Mouse (Mus musculus): ENCODE results near the gene Dnah2. TPM values are rescaled to one million over a fixed set of nuclear protein-coding genes. Genes with fewer than 3 reads are reported as not detected.

The Dnah2 gene
- polyA plus RNA-seq, 1 experiment, result 1.2 TPM

DNA sequence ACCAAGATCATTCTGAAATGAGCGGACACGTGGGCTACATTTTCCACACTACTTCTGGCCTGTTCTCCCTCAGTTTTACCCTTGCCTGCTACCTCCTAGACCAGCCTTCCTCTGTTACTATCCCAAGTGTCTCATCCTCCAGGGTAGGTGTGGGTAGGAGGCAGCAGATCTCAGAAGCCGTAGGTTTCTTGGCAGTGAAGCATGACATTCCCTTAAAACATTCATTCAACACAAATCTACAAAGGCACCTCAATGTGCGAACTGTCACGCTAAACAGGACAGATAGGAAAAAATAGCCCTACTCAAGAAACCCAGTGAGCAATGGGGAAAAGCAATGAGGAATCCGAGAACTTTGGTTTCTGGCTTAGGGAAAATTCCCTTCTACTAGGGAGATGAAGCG is 136.4 kb downstream of the Dnah2 start:
- Histone ChIP-seq H3K27me3 (ENCODE audit: control insufficient read depth, insufficient read depth, low read length, poor library complexity, severe bottlenecking) (no peaks in the 10 kb centered on the region), H3K4me1 (ENCODE audit: control insufficient read depth, insufficient read depth, low read length) (peaks cover 10% of the 10 kb centered on the region), H3K9ac (ENCODE audit: low read depth, poor library complexity, severe bottlenecking) (peak overlapping the region; percentile 78), H3K36me3 (ENCODE audit: control insufficient read depth, insufficient read depth, low read length, poor library complexity, severe bottlenecking) (no peaks in the 10 kb centered on the region), H3K4me3 (ENCODE audit: low read depth, low read length) (no peak overlapping the region), H3K27ac (ENCODE audit: insufficient read depth, low read length) (no peak overlapping the region), H3K9me3 (replicated peaks; ENCODE audit: control insufficient read depth, insufficient read depth, low read length, poor library complexity, severe bottlenecking) (no peaks in the 10 kb centered on the region)
- TF ChIP-seq EP300 (IDR thresholded peaks at IDR 0.05; ENCODE audit: insufficient read depth, low read depth, low read length), result no peak
- no peak for TF ChIP-seq CTCF (IDR thresholded peaks at IDR 0.05; ENCODE audit: low read depth, low read length)
- no peak for TF ChIP-seq POLR2A (IDR thresholded peaks at IDR 0.05; ENCODE audit: insufficient read depth, low read length)

DNA sequence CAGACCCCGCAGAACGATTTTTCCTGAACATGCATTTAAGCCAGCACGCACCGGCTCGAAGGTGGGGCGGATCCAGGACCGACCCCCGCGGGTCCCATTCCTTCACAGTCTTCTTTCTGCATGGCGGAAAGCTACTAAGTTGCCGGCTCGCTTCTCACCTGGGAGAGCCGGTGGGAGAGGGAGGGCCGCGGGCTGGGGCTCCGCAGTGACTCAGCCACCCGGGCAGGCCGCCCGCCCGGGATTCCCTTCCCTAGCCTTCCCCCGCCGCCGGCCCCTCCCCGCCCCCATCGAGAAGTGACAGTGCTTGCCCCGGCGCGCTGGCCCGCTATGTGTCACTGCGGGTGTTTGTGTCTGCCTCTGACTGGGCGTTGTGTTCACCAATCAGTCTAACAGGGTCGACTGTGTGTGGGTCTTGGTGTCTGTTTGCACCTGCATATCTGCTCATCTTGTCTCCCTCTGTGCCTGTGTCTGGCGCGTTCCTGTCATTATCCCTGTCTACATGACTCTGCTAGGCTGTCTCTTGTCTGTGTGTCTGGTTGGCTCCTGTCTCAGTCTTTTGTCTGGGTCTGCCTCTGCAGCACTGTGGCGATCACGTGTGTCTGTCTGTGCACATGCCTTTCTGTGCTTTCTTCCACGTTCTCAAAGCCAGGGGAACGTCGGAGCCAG is 137.2 kb downstream of the Dnah2 start:
- peaks cover 10% of the 10 kb centered on the region for H3K4me1 ChIP-seq (ENCODE audit: control insufficient read depth, insufficient read depth, low read length)
- H3K9ac ChIP-seq (ENCODE audit: low read depth, poor library complexity, severe bottlenecking), result peak overlapping the region; percentile 78
- no peaks in the 10 kb centered on the region for H3K9me3 ChIP-seq (replicated peaks; ENCODE audit: control insufficient read depth, insufficient read depth, low read length, poor library complexity, severe bottlenecking)
- H3K36me3 ChIP-seq (ENCODE audit: control insufficient read depth, insufficient read depth, low read length, poor library complexity, severe bottlenecking), result no peaks in the 10 kb centered on the region
- no peaks in the 10 kb centered on the region for H3K27me3 ChIP-seq (ENCODE audit: control insufficient read depth, insufficient read depth, low read length, poor library complexity, severe bottlenecking)
- peak overlapping the region; percentile 83 for H3K4me3 ChIP-seq (ENCODE audit: low read depth, low read length)
- no peak for TF ChIP-seq POLR2A (IDR thresholded peaks at IDR 0.05; ENCODE audit: insufficient read depth, low read length)
- TF ChIP-seq EP300 (IDR thresholded peaks at IDR 0.05; ENCODE audit: insufficient read depth, low read depth, low read length), result 0 out of 2 replicates have a peak, but pooled peaks have one; percentile 30
- no peak for TF ChIP-seq CTCF (IDR thresholded peaks at IDR 0.05; ENCODE audit: low read depth, low read length)
- peak overlapping the region; percentile 3 for H3K27ac ChIP-seq (ENCODE audit: insufficient read depth, low read length)

DNA sequence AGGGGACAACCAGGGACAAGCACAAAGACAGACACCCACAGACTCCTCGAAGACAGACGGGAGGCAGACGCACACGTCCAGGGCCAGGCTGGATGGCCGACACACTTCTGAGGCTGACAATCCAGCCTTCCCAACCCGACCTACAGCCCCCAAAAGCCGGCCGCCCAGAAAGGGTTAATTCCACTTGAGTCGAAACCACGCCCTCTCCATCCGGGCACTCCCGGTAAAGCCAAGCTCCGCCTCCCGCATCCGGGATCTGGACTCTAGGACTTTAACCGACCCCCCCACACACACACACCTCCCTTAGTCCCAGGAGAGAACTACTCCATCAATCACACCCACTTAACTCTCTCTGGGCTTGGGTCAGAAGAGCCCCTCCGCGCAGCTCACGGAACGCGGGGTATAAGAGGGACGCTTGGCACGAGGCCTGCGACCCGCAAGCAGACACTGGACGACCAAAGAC is 137.8 kb downstream of the Dnah2 start:
- no peaks in the 10 kb centered on the region for H3K36me3 ChIP-seq (ENCODE audit: control insufficient read depth, insufficient read depth, low read length, poor library complexity, severe bottlenecking)
- TF ChIP-seq CTCF (IDR thresholded peaks at IDR 0.05; ENCODE audit: low read depth, low read length) (no peak), POLR2A (IDR thresholded peaks at IDR 0.05; ENCODE audit: insufficient read depth, low read length) (peak; percentile 31), EP300 (IDR thresholded peaks at IDR 0.05; ENCODE audit: insufficient read depth, low read depth, low read length) (0 out of 2 replicates have a peak, but pooled peaks have one; percentile 27)
- H3K4me1 ChIP-seq (ENCODE audit: control insufficient read depth, insufficient read depth, low read length), result peaks cover 10% of the 10 kb centered on the region
- H3K9ac ChIP-seq (ENCODE audit: low read depth, poor library complexity, severe bottlenecking), result peak overlapping the region; percentile 78
- H3K4me3 ChIP-seq (ENCODE audit: low read depth, low read length), result peak overlapping the region; percentile 83
- no peaks in the 10 kb centered on the region for H3K27me3 ChIP-seq (ENCODE audit: control insufficient read depth, insufficient read depth, low read length, poor library complexity, severe bottlenecking)
- H3K9me3 ChIP-seq (replicated peaks; ENCODE audit: control insufficient read depth, insufficient read depth, low read length, poor library complexity, severe bottlenecking), result no peaks in the 10 kb centered on the region
- peak overlapping the region; percentile 3 for H3K27ac ChIP-seq (ENCODE audit: insufficient read depth, low read length)

DNA sequence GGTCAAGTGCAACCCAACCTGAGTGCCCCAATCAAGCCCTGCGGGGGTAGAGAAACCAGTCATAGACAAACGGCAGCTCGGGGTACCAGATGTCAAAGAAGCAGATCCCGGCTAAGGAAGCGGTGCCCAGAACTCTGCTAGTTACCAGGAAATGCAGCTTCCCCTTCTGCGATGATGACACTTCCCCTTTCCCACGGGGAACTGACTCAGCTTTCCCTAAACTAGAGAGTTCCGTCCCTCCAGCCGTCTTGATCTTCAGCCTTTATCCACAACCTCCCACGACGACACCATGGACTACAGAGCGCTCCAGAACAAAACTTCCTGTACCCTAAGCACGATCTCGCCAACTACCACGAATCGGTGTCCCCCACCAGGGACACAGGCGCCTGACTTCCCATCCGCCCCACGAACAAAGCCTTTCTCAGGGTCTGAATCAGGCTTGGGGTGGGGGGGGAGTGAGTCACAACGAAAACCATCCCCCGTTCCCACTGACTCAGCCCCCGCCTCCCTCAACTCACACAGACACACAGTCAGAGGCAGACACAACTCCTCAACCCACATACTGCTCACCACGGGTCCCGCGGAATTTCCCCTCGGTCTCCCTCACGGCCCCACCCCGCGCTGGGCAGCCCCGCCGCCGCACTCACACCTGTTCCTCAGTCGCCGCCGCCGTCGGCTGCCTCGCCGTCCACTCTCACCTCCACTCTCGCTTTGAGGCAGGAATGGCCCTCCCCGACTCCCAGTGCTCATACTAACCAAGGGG is 138.4 kb downstream of the Dnah2 start:
- Histone ChIP-seq H3K9me3 (replicated peaks; ENCODE audit: control insufficient read depth, insufficient read depth, low read length, poor library complexity, severe bottlenecking) (no peaks in the 10 kb centered on the region), H3K4me3 (ENCODE audit: low read depth, low read length) (peak overlapping the region; percentile 83), H3K27me3 (ENCODE audit: control insufficient read depth, insufficient read depth, low read length, poor library complexity, severe bottlenecking) (no peaks in the 10 kb centered on the region), H3K9ac (ENCODE audit: low read depth, poor library complexity, severe bottlenecking) (peak overlapping the region; percentile 78), H3K27ac (ENCODE audit: insufficient read depth, low read length) (no peak overlapping the region), H3K4me1 (ENCODE audit: control insufficient read depth, insufficient read depth, low read length) (peaks cover 10% of the 10 kb centered on the region), H3K36me3 (ENCODE audit: control insufficient read depth, insufficient read depth, low read length, poor library complexity, severe bottlenecking) (no peaks in the 10 kb centered on the region)
- TF ChIP-seq CTCF (IDR thresholded peaks at IDR 0.05; ENCODE audit: low read depth, low read length) (no peak), POLR2A (IDR thresholded peaks at IDR 0.05; ENCODE audit: insufficient read depth, low read length) (no peak), EP300 (IDR thresholded peaks at IDR 0.05; ENCODE audit: insufficient read depth, low read depth, low read length) (no peak)

DNA sequence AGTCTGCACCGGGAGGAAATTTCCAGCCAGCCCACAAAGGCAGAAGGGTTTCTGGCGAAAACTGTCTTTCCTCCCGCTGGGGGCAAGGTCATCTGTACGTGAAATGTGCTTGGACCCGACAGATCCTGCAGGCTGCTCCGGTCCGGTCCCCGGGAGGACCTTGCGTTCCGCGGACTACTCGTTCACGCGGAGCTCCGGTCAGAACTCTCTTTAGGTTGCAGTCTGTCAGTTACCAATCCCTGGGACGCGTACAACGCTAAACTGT is 138.9 kb downstream of the Dnah2 start:
- peaks cover 10% of the 10 kb centered on the region for H3K4me1 ChIP-seq (ENCODE audit: control insufficient read depth, insufficient read depth, low read length)
- peak overlapping the region; percentile 78 for H3K9ac ChIP-seq (ENCODE audit: low read depth, poor library complexity, severe bottlenecking)
- peak overlapping the region; percentile 83 for H3K4me3 ChIP-seq (ENCODE audit: low read depth, low read length)
- no peak overlapping the region for H3K27ac ChIP-seq (ENCODE audit: insufficient read depth, low read length)
- H3K27me3 ChIP-seq (ENCODE audit: control insufficient read depth, insufficient read depth, low read length, poor library complexity, severe bottlenecking), result no peaks in the 10 kb centered on the region
- TF ChIP-seq POLR2A (IDR thresholded peaks at IDR 0.05; ENCODE audit: insufficient read depth, low read length) (no peak), CTCF (IDR thresholded peaks at IDR 0.05; ENCODE audit: low read depth, low read length) (no peak), EP300 (IDR thresholded peaks at IDR 0.05; ENCODE audit: insufficient read depth, low read depth, low read length) (no peak)
- H3K36me3 ChIP-seq (ENCODE audit: control insufficient read depth, insufficient read depth, low read length, poor library complexity, severe bottlenecking), result no peaks in the 10 kb centered on the region
- H3K9me3 ChIP-seq (replicated peaks; ENCODE audit: control insufficient read depth, insufficient read depth, low read length, poor library complexity, severe bottlenecking), result no peaks in the 10 kb centered on the region

Data from ES-Bruce4 (cell line).